Mouse (Mus musculus) kidney, postnatal 25 days (tissue): ENCODE measurements around the gene Exph5.
A peak's percentile ranks its signal among the peaks of the same experiment; 100 is the strongest.

ENCODE experiments used
- DNase-seq, 2 experiments: peaks; one replicate each; pipeline ENCODE4 v3.0.0; 2021; ENCODE audit warnings: mixed read lengths in 2 of 2

Gene Exph5

GRCm38 (mm10) chr9:53375907-53376306 lies 74.4 kb downstream of the Exph5 start:
- DNase-seq: no peak

- DNase-seq: peak in 1 of 2 experiments; percentile 13
These were observed 75.3 kb downstream of the Exph5 start for GRCm38 (mm10) chr9:53376820-53377219.

- no peak for DNase-seq
These were observed 76.1 kb downstream of the Exph5 start for GRCm38 (mm10) chr9:53377597-53377996.

- DNase-seq: no peak
These were observed 76.7 kb downstream of the Exph5 start for GRCm38 (mm10) chr9:53378171-53378570.

- DNase-seq: no peak
These were observed 79.1 kb downstream of the Exph5 start for GRCm38 (mm10) chr9:53380595-53380994.

- DNase-seq: no peak
These were observed 79.7 kb downstream of the Exph5 start for GRCm38 (mm10) chr9:53381113-53381615.

- peak; percentile 76 to 89 for DNase-seq
These were observed 82.7 kb downstream of the Exph5 start, which contains the start of gene Kdelc2 for GRCm38 (mm10) chr9:53383951-53384866. Gene Kdelc2, plus strand, starts transcription at chr9:53384025.

GRCm38 (mm10) chr9:53384873-53385272 lies 83.4 kb downstream of the Exph5 start:
- DNase-seq: peak in 1 of 2 experiments; percentile 16

GRCm38 (mm10) chr9:53387431-53387830 lies 86.0 kb downstream of the Exph5 start:
- DNase-seq: no peak

GRCm38 (mm10) chr9:53389109-53389508 lies 87.6 kb downstream of the Exph5 start:
- no peak for DNase-seq

- DNase-seq: peak in 1 of 2 experiments; percentile 50
These were observed 88.7 kb downstream of the Exph5 start for GRCm38 (mm10) chr9:53390136-53390535.

GRCm38 (mm10) chr9:53397685-53398387 lies 96.4 kb downstream of the Exph5 start:
- DNase-seq: no peak

GRCm38 (mm10) chr9:53398388-53398700 lies 96.9 kb downstream of the Exph5 start:
- DNase-seq: peak; percentile 66 to 83

GRCm38 (mm10) chr9:53399537-53399936 lies 98.1 kb downstream of the Exph5 start:
- DNase-seq: no peak

GRCm38 (mm10) chr9:53400696-53401095 lies 99.2 kb downstream of the Exph5 start:
- no peak for DNase-seq

GRCm38 (mm10) chr9:53401146-53401545 lies 99.7 kb downstream of the Exph5 start:
- peak; percentile 26 to 64 for DNase-seq

GRCm38 (mm10) chr9:53402291-53402711 lies 100.8 kb downstream of the Exph5 start, which contains the start of gene 4930550C14Rik:
Gene 4930550C14Rik, plus strand, starts transcription at chr9:53402325.
- DNase-seq: peak; percentile 68 to 81

GRCm38 (mm10) chr9:53402991-53403390 lies 101.5 kb downstream of the Exph5 start:
- peak in 1 of 2 experiments; percentile 20 for DNase-seq

GRCm38 (mm10) chr9:53404050-53404752 lies 102.7 kb downstream of the Exph5 start:
- no peak for DNase-seq

- DNase-seq: peak; percentile 83 to 87
These were observed 103.6 kb downstream of the Exph5 start for GRCm38 (mm10) chr9:53404753-53405722.

- no peak for DNase-seq
These were observed 107.1 kb downstream of the Exph5 start for GRCm38 (mm10) chr9:53408548-53408947.
